Mouse (Mus musculus) retina, postnatal 7 days (tissue): ENCODE data around the gene Usp34.
"Not testable (repeated sequence)": the region's sequence is repeated elsewhere in the genome, so short reads cannot be mapped to it uniquely, and the experiment has no call there.

Experiments
- DNase-seq: peaks from one replicate; pipeline ENCODE4 v3.0.0-alpha.2; 2012; ENCODE audit warnings: low read depth, low spot score

The Usp34 gene

DNA sequence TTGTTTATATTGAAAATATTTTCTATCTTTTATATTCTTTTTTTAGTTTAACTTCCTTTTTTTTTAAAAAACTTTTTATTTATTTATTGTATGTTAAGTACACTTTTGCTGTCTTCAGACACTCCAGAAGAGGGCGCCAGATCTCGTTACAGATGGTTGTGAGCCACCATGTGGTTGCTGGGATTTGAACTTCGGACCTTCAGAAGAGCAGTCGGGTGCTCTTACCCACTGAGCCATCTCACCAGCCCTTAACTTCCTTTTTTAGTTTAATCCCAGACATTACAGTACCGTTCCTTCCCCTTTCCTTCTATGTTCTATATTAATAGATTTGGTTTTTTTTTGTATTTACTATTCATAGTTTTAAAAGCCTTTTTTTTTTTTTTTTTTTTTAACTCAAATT lies 50.5 kb downstream of the Usp34 start:
- not testable (repeated sequence) for DNase-seq

DNA sequence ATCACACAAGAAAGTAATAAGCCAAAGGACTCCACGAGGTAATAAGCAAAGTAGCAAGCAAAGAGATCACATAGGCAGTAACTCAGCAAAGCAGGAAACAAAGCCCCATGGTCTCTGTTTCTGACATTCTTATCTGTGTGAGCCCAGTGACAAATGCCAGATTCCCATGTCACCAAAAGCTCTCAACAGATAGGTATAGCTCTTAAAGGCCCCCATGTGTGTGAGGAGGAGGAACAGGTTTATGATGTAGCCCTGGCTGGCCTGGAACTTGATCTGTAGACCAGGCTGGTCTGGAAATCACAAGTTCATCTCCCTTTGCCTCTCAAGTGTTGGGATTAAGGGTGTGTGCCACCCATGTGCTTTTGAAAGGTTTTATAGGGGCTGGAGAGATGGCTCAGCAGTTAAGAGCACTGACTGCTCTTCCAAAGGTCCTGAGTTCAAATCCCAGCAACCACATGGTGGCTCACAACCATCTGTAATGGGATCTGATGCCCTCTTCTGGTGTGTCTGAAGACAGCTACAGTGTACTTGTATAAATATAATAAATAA lies 53.1 kb downstream of the Usp34 start:
- not testable (repeated sequence) for DNase-seq

DNA sequence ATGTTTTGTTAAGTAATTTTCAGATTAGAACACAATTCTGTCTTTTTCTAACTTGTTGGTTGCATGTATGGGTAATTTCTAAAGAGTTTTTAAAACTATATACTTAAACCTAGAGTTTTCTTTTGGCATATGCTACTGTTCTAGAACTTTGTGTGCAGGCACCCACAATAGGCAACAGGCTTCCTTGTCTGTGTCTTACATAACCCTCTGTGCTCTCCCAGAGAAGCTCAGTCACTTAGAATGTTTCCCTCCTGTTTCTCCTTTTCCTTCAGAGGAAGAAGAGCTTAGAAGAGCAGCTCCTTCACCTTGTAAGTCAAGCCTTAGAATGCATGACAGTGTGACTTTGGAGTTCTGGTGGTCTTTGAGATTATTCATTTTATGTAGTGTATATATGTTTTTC lies 55.6 kb downstream of the Usp34 start:
- no peak for DNase-seq

DNA sequence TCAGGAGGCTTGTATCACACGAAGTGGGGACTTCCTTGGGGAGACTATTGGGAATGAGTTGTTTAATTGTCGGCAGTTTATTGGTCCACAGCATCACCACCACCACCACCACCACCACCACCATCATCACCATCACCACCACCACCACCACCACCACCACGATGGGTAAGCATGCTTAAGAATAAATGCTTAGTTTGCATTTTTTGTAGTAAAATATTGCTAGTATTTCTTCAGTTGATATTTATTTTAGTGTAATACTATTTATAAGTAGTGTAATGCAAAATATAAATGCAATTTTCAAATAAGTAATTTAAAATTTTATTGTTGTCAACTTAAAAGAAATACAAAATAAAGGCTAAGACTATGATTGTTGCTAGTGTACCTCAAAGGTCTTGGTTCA lies 57.7 kb downstream of the Usp34 start:
- no peak for DNase-seq

DNA sequence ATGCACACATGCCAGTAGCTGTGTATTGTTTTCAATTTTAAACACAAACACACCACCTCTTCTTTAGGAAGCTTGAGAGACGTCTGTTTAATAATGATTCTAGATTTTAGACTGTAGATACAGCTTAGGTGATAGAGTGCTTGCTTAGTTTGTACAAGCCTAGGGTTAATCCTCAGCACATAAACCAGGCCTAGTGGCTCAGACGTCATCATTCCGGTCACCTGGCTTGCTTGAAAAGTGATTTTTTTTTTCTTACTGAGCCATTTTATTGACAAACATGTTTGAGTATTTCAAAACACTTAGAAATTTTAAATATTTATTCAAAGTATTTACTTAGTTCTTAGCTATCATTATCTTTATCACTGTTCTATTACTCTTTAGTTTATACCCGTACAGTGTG lies 65.3 kb downstream of the Usp34 start:
- DNase-seq: no peak

DNA sequence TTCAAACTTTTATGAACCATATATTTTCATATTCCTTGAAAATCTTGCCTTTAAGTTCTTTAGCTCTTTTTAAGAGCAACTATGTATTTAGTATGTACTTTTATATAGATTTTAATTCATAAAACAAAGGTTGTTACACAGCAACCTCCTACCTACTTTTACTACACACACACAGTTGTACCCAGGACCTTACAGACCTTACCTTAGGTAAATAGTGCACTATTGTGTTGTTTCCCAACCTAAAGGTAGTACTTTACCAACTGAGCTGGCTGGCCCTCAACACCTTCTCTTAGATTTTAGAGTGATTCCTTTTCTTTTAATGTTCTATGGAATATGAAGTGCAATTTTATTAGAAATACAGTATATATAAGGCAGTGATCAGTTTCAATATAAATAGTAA lies 65.8 kb downstream of the Usp34 start:
- DNase-seq: no peak

DNA sequence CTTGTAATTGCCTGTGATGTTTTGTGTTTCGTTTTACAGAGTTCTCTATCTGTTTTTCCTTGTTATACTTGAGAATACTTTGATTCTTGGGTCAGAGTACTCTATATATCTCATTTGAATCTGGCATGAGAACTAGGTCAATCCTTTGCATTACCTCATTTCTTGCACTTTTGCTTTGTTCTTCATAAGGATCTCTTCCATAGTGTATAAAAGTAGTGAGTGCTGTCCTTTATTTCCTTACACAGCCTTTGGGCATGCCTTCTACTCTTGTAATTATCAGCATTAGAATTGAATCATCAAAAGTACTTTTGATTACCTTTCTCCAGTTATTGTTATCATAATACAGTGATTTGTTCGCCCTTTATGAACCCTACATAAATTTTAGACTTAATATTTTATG lies 73.4 kb downstream of the Usp34 start:
- no peak for DNase-seq

DNA sequence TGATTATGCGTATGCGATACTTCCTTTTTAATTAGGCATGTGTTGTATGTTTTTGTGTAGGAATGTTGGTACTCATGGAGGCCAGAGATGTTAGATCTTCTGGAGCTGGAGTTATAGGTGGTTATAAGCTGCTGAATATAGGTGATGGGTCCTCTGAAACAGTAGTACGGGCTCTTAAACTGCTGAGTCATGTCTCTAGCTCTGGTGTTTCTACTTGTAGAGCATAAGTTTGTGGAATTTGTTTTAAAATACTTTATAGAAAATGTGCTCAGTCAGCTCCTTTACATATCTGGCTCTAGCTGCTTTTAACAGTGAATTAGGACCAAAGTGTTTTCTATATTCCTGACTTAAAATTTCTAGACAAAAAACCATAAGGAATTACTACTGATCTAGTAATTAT lies 73.9 kb downstream of the Usp34 start:
- DNase-seq: no peak

DNA sequence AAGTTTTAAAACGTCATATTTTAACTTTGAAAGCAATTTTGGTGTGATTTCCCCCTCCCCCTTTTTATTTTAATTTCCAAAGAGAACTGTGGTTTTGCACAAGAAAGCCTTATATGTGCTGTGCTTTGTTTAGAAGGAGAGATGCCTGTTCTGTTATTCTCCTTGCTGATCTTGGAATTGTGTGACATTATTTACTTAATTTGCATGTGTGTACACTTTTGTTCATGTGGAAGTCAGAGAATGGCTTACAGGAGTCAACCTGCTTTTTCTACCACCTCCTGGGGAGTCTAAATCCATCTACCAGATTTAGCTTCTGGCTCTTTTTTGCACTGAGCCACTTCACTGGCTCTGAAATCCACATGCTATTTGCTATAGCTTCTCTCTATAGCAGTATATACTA lies 76.1 kb downstream of the Usp34 start:
- no peak for DNase-seq

DNA sequence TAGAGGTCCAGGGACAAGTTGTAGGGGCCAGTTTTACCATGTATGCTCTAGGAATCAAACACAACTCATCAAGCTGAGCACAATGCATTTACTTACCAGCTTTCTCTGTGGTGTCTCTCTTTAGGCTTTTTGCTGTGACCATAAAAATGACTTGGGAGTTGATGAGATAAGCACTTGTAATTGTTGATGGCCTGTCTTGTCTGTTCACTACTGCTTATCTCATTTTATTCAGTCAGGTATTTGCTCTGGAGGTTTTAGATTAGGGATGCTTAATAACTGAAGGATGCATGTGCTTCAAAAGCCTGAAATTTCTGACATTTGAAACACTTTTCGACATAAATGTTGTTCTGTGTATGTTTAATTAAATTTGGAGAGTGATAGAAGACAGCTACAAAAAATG lies 83.0 kb downstream of the Usp34 start:
- no peak for DNase-seq

DNA sequence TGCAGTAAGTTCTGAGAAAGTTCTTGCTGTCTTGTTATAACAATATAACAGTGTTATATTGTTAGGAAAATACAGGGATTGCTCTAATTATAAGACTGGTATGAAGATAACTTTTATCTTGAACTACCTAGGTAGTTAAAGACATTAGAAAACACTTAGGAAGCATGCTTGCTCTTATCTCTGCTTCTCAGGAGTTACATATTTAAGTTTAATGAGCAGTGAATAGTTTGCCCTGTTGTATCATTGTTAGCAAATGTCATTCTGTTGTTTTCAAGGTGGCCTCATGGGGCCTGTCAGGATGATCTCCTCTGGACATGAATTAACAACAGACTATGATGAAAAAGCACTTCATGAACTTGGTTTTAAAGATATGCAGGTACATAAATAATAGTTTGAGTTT lies 85.9 kb downstream of the Usp34 start:
- no peak for DNase-seq

DNA sequence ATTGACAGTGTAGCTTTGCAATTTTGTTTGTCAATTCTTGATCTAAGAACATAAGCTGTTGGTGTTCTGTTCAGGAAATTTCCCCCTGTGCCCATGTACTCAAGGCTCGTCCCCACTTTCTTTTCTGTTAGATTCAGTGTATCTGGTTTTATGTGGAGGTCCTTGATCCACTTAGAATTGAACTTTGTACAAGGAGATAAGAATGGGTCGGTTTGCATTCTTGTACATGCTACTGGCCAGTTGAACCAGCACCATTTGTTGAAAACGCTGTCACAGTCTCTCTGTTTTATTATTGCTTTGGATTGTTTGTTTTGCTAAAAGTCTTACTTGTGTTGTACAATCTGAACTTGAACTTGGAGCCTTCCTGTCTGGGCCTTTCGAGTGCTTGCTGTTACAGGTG lies 89.9 kb downstream of the Usp34 start:
- DNase-seq: no peak

DNA sequence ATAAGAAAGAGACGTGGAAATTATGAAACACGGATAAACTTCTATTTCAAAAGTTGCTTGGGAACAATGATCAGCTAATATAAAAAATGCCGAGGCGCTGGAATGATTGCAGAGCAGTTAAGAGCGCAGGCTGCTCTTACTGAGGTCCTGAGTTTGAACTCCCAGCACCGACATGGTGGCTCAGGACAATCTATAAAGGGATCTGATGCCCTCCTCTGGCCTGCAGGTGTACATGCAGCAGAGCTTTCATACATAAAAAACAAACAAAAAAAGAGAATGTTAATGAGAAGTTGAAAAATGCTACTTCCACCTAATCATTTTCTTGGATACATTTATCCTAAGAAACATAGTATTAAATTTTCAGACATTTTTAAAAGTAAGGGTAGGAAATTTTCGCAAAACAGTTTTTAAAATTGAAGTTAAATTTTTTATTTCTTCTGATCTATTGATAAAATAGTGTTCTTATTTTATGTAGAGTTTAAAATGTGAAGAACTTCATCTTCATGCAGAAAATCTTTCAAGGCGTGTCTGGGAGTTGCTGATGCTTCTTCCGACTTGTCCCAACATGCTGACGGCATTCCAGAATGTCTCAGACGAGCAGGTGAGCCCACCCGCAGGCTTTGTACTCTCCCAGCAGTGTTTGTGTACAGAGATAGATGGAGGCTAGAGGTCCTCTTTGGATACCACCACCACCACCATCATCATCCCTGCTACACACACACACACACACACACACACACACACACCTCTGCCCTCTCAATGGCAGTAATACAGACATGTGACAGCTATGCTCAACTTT lies 94.5 kb downstream of the Usp34 start:
- no peak for DNase-seq

DNA sequence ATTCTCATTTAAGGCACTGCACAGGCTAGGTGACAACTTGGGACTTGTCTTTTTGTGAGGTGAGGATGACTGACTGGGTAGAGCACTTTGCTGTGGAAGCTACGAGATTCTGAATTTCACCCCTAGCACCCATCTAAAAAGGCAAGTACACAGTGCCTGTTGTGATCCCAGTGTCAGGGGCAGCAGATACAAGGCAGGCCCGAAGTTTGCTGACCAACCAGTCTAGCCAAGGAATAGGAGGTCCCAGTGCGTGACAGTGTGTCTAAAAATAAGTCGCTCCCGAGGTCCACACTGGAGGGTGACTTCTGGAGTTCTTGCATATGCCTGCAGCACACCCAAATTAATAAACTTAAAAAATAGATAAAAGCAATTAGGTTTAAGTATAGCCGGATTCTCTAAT lies 121.6 kb downstream of the Usp34 start:
- no peak for DNase-seq

DNA sequence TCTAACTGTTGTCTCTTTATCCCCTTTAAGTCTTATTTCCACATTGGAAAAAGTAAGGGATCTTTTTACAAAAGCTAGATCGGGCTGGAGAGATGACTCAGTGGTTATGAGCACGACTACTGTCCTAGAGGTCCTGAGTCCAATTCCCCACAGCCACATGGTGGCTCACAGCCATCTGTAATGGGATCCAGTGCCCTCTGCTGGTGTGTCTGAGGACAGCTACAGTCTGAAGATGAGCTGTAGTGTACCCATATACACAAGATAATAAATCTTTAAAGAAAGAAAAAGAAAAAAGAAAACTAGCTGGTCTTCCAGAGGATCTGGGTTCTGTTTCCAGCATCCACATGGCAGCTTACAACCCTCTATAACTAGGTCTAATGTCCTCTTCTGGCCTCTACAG lies 123.3 kb downstream of the Usp34 start:
- no peak for DNase-seq

DNA sequence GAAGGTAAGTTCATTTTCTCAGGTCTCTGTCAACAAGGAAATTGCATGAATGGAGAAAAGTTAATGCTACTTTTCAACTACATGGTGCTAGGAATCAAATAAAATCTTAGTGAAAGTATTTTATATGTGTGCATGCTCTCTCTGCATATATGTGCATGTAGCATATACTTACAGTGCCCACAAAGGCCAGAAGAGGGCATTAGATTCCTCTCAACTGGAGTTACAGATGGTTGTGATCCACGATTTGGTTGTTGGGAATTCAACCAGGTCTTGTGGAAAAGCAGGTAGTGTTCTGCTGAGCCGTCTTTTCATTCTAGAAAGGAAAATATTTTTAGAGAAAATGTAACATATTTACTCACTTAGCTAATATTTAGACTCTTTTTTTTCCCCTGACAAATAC lies 129.4 kb downstream of the Usp34 start:
- DNase-seq: no peak

DNA sequence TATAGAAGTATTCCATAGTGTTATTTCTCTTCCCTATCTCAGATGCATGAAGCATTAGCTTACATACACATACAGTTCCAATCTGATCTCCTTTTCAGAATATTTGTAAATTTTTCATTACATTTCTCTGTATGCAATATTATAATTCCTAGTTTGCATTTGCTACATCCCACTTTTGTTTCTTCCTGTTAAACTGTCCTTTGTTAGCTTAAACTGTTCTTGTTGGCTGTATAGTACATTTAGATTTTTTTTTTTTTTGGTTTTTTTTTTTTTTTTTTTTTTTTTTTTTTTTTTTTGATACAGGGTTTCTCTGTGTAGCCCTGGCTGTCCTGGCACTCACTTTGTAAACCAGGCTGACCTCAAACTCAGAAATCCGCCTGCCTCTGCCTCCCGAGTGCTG lies 159.2 kb downstream of the Usp34 start:
- not testable (repeated sequence) for DNase-seq

DNA sequence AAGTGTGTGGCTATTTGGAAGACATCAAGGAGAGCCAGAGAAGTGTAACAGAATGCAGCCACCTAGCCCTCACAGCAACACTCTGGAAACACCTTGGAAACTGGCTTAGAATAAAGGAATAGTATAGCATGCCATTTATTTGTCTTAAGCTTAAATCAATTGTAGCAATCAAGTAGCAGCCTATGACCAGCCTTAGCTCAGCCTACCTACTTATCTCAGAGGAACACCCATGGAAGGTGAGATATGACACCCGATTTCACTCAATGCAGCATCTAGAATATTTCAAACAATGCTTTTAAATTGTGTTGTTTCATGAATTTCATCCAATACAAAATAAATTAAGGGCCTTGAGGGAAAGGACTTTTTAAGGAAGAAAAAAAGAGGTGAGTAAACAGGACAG lies 183.3 kb downstream of the Usp34 start:
- DNase-seq: no peak

DNA sequence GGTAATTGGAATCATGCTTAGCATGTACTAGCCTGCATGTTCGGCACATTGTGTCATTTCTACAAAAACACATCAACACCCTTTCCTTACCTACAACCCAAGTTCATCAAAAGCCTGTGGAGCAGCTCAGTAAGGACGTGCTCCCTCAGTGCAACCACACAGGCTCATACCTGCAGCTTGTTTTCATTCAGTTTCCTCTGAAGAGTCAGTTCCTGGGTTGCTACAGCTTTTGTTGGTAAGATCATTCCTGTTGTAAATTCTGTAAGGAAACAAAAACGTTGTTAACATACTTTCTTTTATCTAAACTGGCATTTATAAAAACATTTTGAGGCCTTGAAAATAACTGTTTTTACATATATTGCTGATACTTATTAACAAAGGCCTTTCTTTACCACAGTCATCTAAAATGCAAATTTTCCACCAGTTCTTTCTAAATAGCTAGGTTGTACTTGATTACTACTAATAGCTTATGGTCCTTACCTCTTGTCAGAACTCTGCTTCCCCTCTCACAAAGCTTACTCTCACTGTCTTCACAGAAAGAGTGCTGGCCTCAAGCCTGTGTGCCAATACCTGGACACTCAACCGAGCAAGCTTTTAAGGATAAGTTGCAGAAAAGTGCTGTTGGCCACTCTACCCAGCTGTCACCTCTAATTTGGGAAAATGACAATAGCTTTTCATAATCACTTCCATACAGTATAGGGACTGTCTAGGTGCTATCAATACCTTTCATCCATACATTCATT lies 185.5 kb downstream of the Usp34 start:
- no peak for DNase-seq

DNA sequence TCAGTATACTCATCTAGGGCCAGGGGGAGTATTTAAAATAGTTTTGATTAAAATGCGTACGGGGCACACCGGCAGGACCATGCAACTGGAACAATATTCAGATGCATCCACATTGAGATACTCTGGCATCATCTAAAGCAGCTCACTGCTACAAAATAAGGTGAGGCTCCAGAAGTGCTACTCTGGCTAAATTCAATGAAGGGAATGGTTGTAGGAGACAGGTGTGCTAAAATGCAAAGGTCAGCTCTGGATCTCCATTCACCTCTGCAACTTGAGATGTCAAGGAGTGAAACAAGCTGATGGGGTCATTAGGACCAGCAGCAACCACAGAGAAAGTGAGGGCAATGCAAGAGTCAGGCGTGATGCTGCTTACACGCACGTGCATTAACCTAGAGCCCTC lies 188.5 kb downstream of the Usp34 start:
- no peak for DNase-seq

DNA sequence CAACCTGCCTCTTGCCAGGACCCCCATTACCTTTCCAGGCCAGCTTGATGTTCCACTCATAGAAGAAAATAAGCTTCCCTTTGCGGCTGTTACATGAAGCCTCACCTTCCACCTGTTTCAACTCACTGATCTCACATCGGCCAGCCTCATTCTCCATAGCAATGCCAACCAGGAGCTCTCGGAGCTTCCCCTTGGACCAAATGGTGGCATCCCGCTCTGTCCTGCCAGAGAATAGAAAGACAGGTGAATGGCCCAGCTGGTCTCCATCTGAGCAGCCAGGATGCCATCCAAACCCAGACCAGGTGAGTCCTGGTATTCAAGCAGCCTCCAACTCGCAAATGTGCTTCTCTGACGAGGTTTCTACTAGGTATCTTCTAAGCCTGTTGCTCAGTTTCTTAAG lies 190.0 kb downstream of the Usp34 start:
- DNase-seq: no peak

DNA sequence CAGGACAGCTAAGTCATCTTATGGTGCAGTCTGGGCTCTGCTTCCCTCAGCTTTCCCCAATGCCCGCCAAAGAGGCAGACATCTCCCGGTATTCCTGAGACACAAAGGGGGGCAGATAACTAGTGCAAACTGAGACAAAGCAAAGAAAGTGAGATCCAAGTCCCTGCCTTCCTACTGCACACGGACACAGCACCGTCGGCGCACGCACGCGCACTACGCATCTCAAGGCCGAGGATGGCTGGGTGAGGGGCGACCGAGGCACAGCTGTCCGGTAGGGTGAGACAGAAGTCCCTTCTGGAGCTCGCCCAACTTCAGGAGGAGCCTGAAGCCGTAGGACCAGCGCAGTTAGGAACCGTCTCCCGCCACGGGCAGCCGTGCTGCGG lies 190.6 kb downstream of the Usp34 start:
- DNase-seq: peak; percentile 50
